Mouse (Mus musculus): ENCODE results near the gene Nalcn.
"Not testable (repeated sequence)": the region's sequence is repeated elsewhere in the genome, so short reads cannot be mapped to it uniquely, and the experiment has no call there.

Nalcn gene

DNA sequence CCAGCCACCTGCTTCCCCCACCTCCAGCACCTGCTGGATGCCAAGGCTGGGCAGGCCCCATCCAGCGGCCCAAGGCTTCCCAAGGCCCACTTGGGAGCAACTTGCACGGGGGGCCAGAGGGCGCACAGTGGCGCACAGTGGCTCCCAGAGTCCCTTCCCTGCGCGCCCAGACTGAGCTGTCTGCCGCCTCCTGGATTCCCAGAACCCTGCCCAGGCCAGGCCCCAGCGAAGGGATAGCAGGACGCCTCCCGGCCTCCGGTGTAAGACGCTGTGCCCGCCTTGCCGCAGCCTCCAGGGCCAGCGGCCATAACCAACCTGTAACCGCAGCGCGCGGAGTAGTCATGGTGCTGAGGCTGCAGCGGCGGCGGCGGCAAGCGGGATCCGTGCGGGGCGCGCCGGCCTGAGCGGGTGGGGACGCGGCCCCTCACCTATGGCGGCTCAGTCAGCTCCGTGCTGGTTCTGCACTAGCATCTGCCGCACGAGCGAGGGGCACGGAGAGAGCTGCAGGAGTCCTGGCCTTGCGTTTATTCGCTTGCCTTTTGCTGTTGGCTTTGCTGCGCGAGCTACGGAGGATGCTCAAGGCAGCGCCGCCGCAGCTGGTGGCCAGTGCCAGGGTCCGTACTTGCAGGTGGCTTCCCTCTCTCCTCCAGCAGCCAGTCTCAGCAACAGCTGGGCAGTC, at the start of gene Nalcn:
Nalcn (minus strand) TSS at position 644 of the 679 bp plus-strand sequence.
- DNase-seq (ENCODE audit: low read depth, low spot score) = no peak

- DNase-seq (ENCODE audit: low read depth, low spot score) = not testable (repeated sequence)
Observed at GRCm38 (mm10) chr14:123671076-123671475, 44.1 kb upstream of the Nalcn start.

DNA sequence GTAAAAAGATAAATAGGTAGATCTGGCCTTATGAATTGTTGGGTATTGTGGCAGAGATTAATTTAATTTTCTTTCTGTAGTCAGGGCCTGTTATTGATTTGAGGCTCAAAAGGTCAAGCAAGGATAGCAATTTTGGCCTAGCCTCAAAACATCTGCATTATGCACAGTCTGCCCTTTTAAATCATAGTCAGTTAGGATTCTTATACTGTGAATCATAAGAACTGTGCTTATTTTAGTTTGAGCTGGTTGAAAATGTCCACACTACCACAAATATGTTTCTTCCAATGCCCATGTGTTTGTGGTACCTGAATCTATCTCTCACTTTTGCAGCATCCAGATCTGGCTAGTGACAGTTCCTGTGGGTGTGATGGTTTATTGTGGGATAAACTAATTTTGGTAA, 37.5 kb upstream of the Nalcn start:
- DNase-seq (ENCODE audit: low read depth, low spot score) = no peak

GRCm38 (mm10) chr14:123663206-123663605, 36.3 kb upstream of the Nalcn start:
- DNase-seq (ENCODE audit: low read depth, low spot score) = no peak

DNA sequence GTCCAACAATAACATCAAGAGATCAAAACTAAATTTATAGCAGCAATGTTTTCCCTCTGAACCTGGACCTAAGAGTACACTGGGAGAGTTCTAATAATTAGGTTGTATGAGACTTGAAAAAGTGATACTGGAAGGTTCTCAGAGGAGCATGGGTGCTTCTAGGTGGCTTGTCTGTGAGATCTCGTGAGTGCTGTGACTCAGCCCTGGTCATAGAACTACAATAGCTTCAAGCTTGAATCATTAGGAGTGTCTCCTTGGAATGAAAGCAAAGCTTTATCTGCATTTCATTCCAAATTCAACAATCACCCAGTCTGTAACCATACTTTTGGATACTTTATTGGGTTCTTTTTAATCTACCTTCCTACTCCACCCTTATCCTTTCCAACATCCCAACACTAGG, 35.4 kb upstream of the Nalcn start:
- DNase-seq (ENCODE audit: low read depth, low spot score) = no peak

DNA sequence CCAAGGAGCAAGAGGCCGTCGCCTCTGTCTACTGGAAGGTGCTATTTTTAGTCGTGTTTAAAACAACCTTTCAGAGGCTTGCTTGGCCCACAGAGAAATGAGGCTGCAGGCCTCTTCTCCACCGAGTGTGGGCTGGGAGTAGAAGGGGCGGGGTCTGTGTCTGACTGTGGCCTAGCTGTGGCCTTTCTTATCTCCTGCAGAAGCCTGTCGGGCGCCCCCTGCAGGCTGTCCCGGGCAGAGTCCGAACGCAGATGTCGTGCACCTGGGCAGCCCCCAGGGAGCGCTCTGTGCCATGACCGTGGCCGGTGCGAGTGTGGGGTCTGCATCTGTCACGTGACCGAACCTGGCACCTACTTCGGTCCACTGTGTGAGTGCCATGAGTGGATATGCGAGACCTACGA, 34.1 kb upstream of the Nalcn start:
- no peak for DNase-seq (ENCODE audit: low read depth, low spot score)

DNA sequence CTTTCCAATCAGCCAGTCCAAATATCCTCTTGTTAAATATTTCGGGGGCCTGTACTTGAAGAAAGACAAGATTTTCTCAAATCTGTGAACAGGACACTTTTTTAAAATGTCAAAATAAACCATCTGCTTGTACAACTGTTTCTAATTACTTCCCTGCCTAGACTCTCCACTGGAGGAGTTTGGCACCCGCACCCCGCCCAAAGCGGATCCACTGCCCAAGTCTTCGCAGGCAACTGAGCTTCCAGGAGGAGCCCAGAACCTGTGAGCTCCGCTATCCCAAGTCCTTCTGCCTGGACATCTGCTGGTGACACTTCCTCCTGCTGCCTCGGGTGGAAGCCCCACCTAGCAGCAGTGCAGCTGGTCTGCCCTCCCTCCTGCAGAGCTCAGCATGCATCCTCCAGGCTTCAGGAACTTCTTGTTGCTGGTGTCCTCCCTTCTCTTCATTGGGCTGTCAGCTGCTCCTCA, 33.0 kb upstream of the Nalcn start, which contains the start of gene Itgbl1:
Itgbl1 (plus strand) TSS at position 51 of the 465 bp plus-strand sequence.
- no peak for DNase-seq (ENCODE audit: low read depth, low spot score)

GRCm38 (mm10) chr14:123627180-123627562, 227 bp upstream of the Nalcn start:
- DNase-seq (ENCODE audit: low read depth, low spot score) = no peak

DNA sequence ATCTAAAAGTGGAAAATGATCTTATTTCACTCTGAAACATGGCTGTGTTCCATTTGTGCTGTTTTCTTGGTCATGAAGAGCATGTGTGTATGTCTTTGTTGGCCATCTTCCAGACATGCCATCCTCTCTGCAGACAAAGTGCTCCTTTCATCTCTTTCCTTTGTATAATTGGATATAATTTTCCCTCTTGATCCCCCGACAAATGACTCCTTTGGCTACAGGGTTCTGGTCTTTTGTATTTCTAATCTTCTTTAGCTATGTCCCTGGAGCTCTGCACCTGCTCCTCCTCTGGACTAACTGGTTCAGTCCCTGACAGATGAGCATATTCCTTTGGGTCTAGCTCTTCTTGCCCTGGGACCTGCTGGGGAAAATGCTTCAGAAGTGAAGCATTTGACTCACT, 4.0 kb downstream of the Nalcn start:
- no peak for DNase-seq (ENCODE audit: low read depth, low spot score)

- no peak for DNase-seq (ENCODE audit: low read depth, low spot score)
Observed at GRCm38 (mm10) chr14:123595265-123595664, 31.7 kb downstream of the Nalcn start.

DNA sequence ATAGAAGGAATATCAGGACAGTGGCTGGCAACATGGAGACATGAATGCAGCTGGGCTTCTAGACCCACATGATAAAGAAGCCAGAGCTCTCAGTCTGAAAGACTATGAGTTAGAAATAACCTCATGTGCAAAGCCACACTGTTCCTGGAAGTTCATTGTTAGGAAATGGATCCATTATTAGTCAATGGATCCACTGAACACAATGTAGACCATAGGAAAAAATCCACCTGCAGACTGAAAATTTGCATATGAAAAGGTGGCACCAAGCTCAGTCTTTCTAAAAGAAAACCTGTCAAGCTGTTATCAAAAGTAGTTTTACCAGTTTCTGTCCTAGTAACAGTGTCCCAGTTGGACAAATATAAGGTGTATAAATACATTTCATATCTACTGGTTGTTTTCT, 39.5 kb downstream of the Nalcn start:
- DNase-seq (ENCODE audit: low read depth, low spot score) = no peak

DNA sequence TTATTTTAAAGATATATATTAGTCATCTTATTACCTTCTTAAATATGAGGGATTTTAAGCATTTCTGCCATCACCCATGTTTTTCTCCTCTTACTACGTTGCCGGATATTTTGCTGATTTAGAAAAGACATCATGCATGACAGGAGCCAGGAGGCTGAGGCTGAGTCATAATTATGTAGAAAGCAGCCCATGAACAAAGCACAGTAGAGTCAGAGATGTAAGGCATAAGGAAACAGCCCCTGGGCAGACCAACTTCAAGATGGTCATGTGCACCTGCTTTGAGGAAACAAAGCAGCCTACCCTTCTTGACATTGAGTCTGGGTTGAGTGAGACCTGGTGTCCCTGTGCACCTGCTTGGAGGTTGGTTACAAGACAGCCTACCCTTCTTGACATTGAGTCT, 44.5 kb downstream of the Nalcn start:
- no peak for DNase-seq (ENCODE audit: low read depth, low spot score)

DNA sequence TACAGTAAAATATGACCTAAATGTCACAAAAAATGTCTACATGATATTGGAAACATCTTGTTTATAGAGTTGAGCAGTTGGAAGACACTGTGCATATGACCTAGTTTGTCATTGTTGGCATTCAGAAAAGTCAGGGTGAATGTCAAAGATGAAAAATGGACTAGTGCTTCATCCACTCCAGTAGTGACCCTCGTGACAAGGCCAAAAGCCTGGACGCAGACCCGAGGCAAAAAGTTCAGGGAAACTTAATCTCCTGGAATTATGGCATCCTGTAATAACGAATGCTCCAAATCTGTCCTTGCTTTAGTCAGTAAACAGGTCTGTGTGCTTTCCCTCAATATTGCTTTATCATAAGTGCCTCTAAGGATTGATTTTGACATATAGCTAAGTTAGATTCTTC, 51.6 kb downstream of the Nalcn start:
- no peak for DNase-seq (ENCODE audit: low read depth, low spot score)

- DNase-seq (ENCODE audit: low read depth, low spot score) = no peak
Observed at GRCm38 (mm10) chr14:123574936-123575335, 52.0 kb downstream of the Nalcn start.

DNA sequence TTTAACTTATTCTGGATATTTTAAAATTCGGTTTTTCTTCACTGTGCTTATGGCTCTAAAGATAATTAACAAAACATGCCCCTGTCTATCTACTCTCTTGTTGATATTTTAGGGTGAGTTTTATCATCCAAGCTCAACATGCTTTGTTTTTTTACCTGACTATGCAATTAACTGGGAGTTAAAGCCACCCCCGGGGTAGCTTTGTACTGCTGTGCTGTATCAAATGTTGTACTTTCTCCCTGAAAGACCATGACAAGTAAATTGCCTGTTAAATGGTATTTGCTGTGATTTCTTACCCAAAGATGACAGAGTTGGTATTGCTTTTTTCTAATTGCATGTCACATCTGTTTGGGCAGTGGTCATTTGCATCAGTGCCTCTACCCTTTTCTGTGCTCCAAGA, 60.3 kb downstream of the Nalcn start:
- no peak for DNase-seq (ENCODE audit: low read depth, low spot score)

DNA sequence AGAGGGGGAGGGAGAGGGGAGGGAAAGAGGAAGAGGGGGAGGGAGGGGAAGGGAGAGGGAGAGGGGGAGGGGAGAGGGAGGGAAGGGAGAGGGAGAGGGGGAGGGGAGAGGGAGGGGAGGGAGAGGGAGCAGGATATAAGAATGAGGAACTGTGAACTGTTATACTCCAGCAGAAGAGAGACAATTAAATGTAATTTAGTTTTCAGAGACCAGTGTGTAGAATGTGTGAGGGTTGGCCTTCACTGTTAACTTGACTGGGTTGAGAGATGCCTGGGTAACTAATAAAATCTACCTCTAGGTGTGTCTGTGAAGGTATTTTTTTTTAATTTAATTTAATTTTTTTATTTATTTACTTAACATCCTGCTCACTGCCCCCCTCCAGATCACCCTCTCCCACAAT, 71.4 kb downstream of the Nalcn start:
- DNase-seq (ENCODE audit: low read depth, low spot score) = no peak

DNA sequence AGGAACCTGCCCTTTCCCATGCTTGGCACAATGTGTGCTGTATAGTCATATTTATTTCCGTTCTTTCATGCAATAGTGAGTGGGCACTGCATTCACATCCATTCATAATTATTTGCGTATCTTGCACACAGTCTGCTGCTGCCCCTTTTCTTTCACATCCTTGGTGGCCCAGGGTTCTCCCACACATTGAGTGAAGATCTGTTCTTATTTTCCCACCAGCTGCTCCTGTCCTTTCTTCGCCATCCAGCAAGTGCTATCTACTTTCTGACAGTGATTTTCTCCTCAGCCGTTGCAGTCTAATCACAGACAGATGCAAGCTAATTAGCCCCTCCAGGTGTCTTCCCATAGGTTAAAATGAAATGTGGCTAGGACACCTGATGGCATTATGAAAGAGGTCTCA, 72.0 kb downstream of the Nalcn start:
- DNase-seq (ENCODE audit: low read depth, low spot score) = no peak

GRCm38 (mm10) chr14:123542362-123542761, 84.6 kb downstream of the Nalcn start:
- no peak for DNase-seq (ENCODE audit: low read depth, low spot score)

GRCm38 (mm10) chr14:123535636-123536035, 91.3 kb downstream of the Nalcn start:
- no peak for DNase-seq (ENCODE audit: low read depth, low spot score)

GRCm38 (mm10) chr14:123533000-123533399, 93.9 kb downstream of the Nalcn start:
- DNase-seq (ENCODE audit: low read depth, low spot score) = no peak

GRCm38 (mm10) chr14:123531271-123531670, 95.7 kb downstream of the Nalcn start:
- DNase-seq (ENCODE audit: low read depth, low spot score) = no peak

DNA sequence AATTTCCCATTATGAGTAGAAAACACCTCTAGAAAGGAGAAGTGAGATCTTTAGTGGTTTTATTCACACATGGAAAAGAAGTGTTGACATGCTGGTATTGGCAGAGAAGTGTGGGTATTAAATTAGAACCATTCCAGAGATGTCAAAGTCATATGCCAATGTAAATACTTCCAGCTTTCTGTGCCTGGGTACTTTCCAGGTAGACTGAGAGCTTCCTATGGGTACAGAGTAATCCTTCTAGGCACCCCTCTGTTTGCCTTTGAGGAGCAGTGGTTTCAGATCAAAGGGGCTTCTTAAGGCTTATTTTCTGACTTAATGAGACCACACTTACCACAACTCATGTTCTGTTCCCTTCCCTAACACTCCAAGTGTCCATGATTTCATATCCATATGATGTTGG, 97.8 kb downstream of the Nalcn start:
- no peak for DNase-seq (ENCODE audit: low read depth, low spot score)

DNA sequence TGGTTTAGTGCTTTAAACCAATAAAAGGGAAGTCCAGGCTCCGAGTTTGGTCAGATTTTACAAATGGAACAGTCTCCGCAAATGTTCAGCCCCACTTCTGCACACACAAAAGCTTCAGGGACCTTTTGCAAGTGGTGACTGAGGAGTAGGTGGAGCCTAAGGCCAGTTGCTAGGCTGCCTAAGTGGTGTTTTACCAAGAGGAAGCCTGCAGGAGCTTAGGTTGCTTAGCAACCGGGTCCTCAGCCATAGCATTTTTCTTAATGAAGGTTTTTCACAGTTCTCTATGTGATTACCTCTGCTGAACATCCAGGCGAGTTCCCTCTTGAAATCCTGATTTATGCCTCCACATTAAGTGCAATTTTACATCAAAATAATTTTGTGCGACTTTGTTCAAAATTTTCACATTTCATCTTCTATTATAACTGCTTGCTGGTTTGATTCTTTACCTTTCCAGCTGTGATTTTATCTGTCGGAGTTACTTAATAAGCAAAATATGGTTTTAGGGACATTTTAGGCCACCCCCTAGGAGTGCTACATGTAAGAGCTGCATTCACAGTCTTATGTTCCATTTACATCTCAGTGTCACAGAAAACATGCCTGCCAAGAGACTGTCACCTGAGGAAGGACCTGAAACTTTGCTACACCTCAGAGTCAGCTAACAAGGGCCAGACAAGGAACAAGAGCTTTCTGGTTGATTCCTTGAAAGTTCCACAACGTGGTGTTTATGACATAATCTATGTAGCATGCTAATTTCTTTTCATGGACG, 113.4 kb downstream of the Nalcn start:
- no peak for DNase-seq (ENCODE audit: low read depth, low spot score)

All from retina, adult 2 months (tissue).